8 mouse cellular contexts compared by ENCODE assay signal in the genomic region with DNA sequence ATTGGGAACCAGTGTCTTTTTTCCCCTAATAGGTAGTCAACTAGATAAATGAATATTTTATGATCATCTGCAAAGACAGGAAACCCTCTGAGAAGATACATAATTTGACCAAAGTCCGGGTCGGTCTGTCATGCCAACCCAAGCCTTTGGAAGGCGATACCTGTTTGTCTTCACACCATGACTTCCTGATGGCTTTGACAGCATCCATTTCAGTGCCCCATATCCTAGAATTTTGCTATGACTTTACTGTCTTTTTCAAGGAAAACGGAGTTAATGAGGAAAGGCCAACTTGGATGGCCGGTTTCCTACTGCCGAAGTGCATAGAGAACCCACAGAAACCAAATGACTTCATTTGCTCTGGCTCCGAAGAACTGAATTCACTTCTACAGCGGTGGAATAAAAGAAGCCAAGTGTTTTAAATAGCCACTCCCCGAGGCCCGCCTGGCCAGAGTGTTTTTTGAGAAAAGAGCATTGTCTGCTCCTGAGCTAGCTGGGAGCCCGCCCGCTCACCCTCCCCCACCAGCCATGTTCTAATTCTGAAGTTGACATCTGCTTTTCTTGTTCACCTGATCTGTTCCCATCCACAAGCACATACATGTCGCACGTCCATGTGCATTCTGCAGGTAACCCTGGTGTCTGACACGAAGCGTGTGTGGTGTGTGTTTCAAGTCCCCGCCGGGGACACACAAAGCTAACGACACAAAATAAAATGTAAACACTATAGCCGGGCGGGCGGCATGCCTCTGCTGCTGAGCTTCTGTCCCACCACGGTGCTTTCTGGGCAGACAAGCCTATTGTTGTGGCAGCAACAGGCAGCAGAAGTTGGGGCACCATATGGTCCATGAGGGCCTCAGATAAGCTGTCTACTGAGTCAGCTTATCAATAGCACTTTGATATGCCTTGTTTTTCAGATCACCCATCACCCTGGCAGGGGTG. TPM values are rescaled to one million over a fixed set of nuclear protein-coding genes. Genes with fewer than 3 reads are reported as not detected.
A peak's percentile ranks its signal among the peaks of the same experiment; 100 is the strongest.
DNase-seq lines count a peak whose midpoint lies in the region; ATAC-seq and TF ChIP-seq lines count a peak whose summit lies in the region.

No protein-coding gene starts in this region.

- peak; percentile 62 for DNase-seq in testis, postnatal 10 days (ENCODE audit: low spot score)
- DNase-seq in testis, postnatal 14 days (ENCODE audit: low spot score): no peak
- peak; percentile 62 to 63 for DNase-seq in heart, adult 18-20 months
- DNase-seq in midbrain, postnatal 0 days (ENCODE audit: low spot score): peak; percentile 47
- no peak for DNase-seq in spleen, postnatal 4 days (ENCODE audit: low spot score in 2 of 2)
- DNase-seq in thymus, postnatal 25 days: no peak
- no peak for DNase-seq in left cerebral cortex, adult 18-20 months (ENCODE audit: low spot score in 2 of 2)

- no peaks in the 10 kb centered on the region for H3K27me3 ChIP-seq in intestine, embryonic 16.5 days (replicated peaks; ENCODE audit: control insufficient read depth, insufficient read depth, low read length)
- H3K27me3 ChIP-seq in midbrain, postnatal 0 days (ENCODE audit: insufficient read depth, low read length): 0 out of 2 replicates have a peak, but pooled peaks cover 3% of the 10 kb centered on the region

- no peaks in the 10 kb centered on the region for H3K9me3 ChIP-seq in intestine, embryonic 16.5 days (ENCODE audit: control insufficient read depth, low read length)
- H3K9me3 ChIP-seq in midbrain, postnatal 0 days (ENCODE audit: low read length): no peaks in the 10 kb centered on the region

- no peaks in the 10 kb centered on the region for H3K36me3 ChIP-seq in intestine, embryonic 16.5 days (ENCODE audit: control insufficient read depth, insufficient read depth, low read length)
- no peaks in the 10 kb centered on the region for H3K36me3 ChIP-seq in midbrain, postnatal 0 days (ENCODE audit: insufficient read depth, low read length)

- peaks cover 50% of the 10 kb centered on the region for H3K4me1 ChIP-seq in intestine, embryonic 16.5 days (ENCODE audit: control insufficient read depth, insufficient read depth, low read length)
- H3K4me1 ChIP-seq in midbrain, postnatal 0 days (ENCODE audit: insufficient read depth, low read length): no peaks in the 10 kb centered on the region; the same call in 1 of the 2 replicates

- no peak overlapping the region for H3K4me3 ChIP-seq in intestine, embryonic 16.5 days (ENCODE audit: low read length)
- no peak overlapping the region for H3K4me3 ChIP-seq in midbrain, postnatal 0 days (ENCODE audit: low read depth, low read length)

- no peak for TF ChIP-seq CTCF in midbrain, postnatal 0 days (IDR thresholded peaks at IDR 0.05)

- H3K4me2 ChIP-seq in intestine, embryonic 16.5 days (ENCODE audit: low read depth, low read length): peak overlapping the region; percentile 21; the same call in 1 of the 2 replicates
- H3K4me2 ChIP-seq in midbrain, postnatal 0 days (ENCODE audit: low read depth, low read length, poor library complexity, severe bottlenecking): peak overlapping the region; percentile 22; the same call in 1 of the 2 replicates

- ATAC-seq in intestine, embryonic 16.5 days: no peak
- no peak for ATAC-seq in midbrain, postnatal 0 days (ENCODE audit: low FRiP score)

- 0 out of 2 replicates have a peak overlapping the region, but pooled peaks have one; percentile 12 for H3K27ac ChIP-seq in intestine, embryonic 16.5 days (ENCODE audit: low read length)
- no peak overlapping the region for H3K27ac ChIP-seq in midbrain, postnatal 0 days (ENCODE audit: low read depth, low read length)

- WGBS in intestine, embryonic 16.5 days: 25% methylated on average over 23 of the region's 23 CpGs
- WGBS in midbrain, postnatal 0 days: 22% methylated on average over 23 of the region's 23 CpGs

- no peak overlapping the region for H3K9ac ChIP-seq in intestine, embryonic 16.5 days (ENCODE audit: low read depth, low read length)
- no peak overlapping the region for H3K9ac ChIP-seq in midbrain, postnatal 0 days (replicated peaks; ENCODE audit: low read length, poor library complexity, severe bottlenecking)

RNA-seq across cellular contexts. Expression of a gene that starts 5.8 kb away (rescaled TPM):
- total RNA-seq in heart, adult 18-20 months (2021): 100 to 1,000 TPM; 152 to 155 TPM
- 9.5 and 10.9 TPM in 2 replicates for polyA plus RNA-seq in intestine, embryonic 16.5 days (2015; fragmentation: Nextera tagmentation; extraction: Ambion mirVana)
- 16.6 and 18.6 TPM in 2 replicates for total RNA-seq in midbrain, postnatal 0 days (2014; rRNA removed)
- 4.6 and 8.0 TPM in 2 replicates for polyA plus RNA-seq in midbrain, postnatal 0 days (2015; fragmentation: Nextera tagmentation; extraction: Ambion mirVana)
- 10 to 100 TPM; 10.7 to 10.8 TPM for total RNA-seq in left cerebral cortex, adult 18-20 months (2021)

Comparison
In these comparisons a context has a peak if more than half of its experiments do, and no peak if none do; other contexts are left out.
1. DNase-seq: peak in testis, postnatal 10 days (single experiment), heart, adult 18-20 months (2 of 2) and midbrain, postnatal 0 days (single experiment); none in testis, postnatal 14 days (single experiment), spleen, postnatal 4 days (0 of 2), thymus, postnatal 25 days (single experiment) and left cerebral cortex, adult 18-20 months (0 of 2).